23 mouse cellular contexts compared by ENCODE assay signal in genomic region chr12:75387156-75387555, GRCm38 (mm10). TPM values are rescaled to one million over a fixed set of nuclear protein-coding genes. Genes with fewer than 3 reads are reported as not detected.
DNase-seq lines count a peak whose midpoint lies in the region; ATAC-seq lines count a peak whose summit lies in the region.
"Had no signal": no experiment of that assay in that cellular context is flagged by ENCODE, and none has a peak within 500 bp of the region (broad histone marks: within the 10 kb centered on the region; RNA-seq: fewer than 3 reads in every experiment).

No protein-coding gene starts in this region.

- 54% methylated on average over 8 of the region's 8 CpGs for WGBS in limb, embryonic 15.5 days

- H3K9ac ChIP-seq in limb, embryonic 15.5 days = no peak overlapping the region
- H3K9ac ChIP-seq: forebrain, embryonic 13.5 days; heart, embryonic 15.5 days; hindbrain, embryonic 13.5 days had no signal

- no peak overlapping the region for H3K4me3 ChIP-seq in brown adipose tissue, adult 24 weeks (ENCODE audit: insufficient read depth, low read depth, low read length)
- H3K4me3 ChIP-seq in limb, embryonic 15.5 days = no peak overlapping the region
- H3K4me3 ChIP-seq: forebrain, embryonic 13.5 days; heart, embryonic 15.5 days; hindbrain, embryonic 13.5 days; megakaryocyte, embryonic 14.5 days had no signal

- H3K4me2 ChIP-seq in limb, embryonic 15.5 days = no peak overlapping the region
- H3K4me2 ChIP-seq: forebrain, embryonic 13.5 days; heart, embryonic 15.5 days; hindbrain, embryonic 13.5 days had no signal

- no peaks in the 10 kb centered on the region for H3K27me3 ChIP-seq in limb, embryonic 15.5 days
- H3K27me3 ChIP-seq: forebrain, embryonic 13.5 days; heart, embryonic 15.5 days; hindbrain, embryonic 13.5 days had no signal

- peak overlapping the region; percentile 31 for H3K27ac ChIP-seq in brown adipose tissue, adult 24 weeks (replicated peaks; ENCODE audit: low read depth, low read length)
- no peak overlapping the region for H3K27ac ChIP-seq in limb, embryonic 15.5 days
- H3K27ac ChIP-seq: forebrain, embryonic 13.5 days; heart, embryonic 15.5 days; hindbrain, embryonic 13.5 days had no signal

- H3K9me3 ChIP-seq in limb, embryonic 15.5 days = no peaks in the 10 kb centered on the region
- H3K9me3 ChIP-seq: forebrain, embryonic 13.5 days; heart, embryonic 15.5 days; hindbrain, embryonic 13.5 days; megakaryocyte, embryonic 14.5 days had no signal

- H3K36me3 ChIP-seq in limb, embryonic 15.5 days = no peaks in the 10 kb centered on the region
- H3K36me3 ChIP-seq: heart, embryonic 15.5 days; hindbrain, embryonic 13.5 days had no signal

- 0 out of 2 replicates have a peak, but pooled peaks have one; percentile 48 for ATAC-seq in limb, embryonic 15.5 days (ENCODE audit: insufficient number of reproducible peaks, low FRiP score, low TSS enrichment, low read depth)
- ATAC-seq: forebrain, embryonic 13.5 days had no signal

- intact Hi-C loops in heart, postnatal 25 days (cut with DNase I) = loop anchor here (5.0 kb wide), 2 partner anchors 75 to 1055 kb away; no protein-coding TSS in a partner anchor

- no peaks in the 10 kb centered on the region for H3K4me1 ChIP-seq in brown adipose tissue, adult 24 weeks (ENCODE audit: control insufficient read depth, insufficient read depth, insufficient read length, low read length)
- peaks cover 9% of the 10 kb centered on the region for H3K4me1 ChIP-seq in limb, embryonic 15.5 days
- H3K4me1 ChIP-seq: forebrain, embryonic 13.5 days; hindbrain, embryonic 13.5 days; megakaryocyte, embryonic 14.5 days had no signal

- DNase-seq in heart, adult 18-20 months = peak; percentile 55 to 65
- no peak for DNase-seq in heart, postnatal 25 days (ENCODE audit: low spot score)
- peak; percentile 45 for DNase-seq in gastrocnemius, postnatal 25 days
- no peak for DNase-seq in thymus, postnatal 10 days (ENCODE audit: low spot score in 2 of 2)
- DNase-seq in cerebellum, adult 9-10 months = no peak
- DNase-seq: adrenal gland, postnatal 14 days; B cell, adult 2 months; cerebellum, adult 9-11 months; kidney, adult 9 months; lung, postnatal 10 days had no signal

RNA-seq across cellular contexts. Expression of gene Gphb5, which starts 29.4 kb away (rescaled TPM):
- total RNA-seq in heart, adult 18-20 months (2021) = not detected
- not detected for total RNA-seq in heart, postnatal 25 days (2021)
- polyA plus RNA-seq in brown adipose tissue, adult 24 weeks (2012; ENCODE audit: insufficient read depth, insufficient read length, missing spikeins) = not detected in 2 replicates
- total RNA-seq in gastrocnemius, postnatal 25 days (2021) = not detected
- not detected in 2 replicates for polyA plus RNA-seq in limb, embryonic 15.5 days (2015; fragmentation: Nextera tagmentation; extraction: Ambion mirVana)
- total RNA-seq: adrenal gland, postnatal 14 days; layer of hippocampus, adult 18-20 months; left cerebral cortex, postnatal 36 days; midbrain, postnatal 0 days had no signal
- polyA plus RNA-seq: forebrain, embryonic 13.5 days; heart, embryonic 15.5 days; hindbrain, embryonic 13.5 days; intestine, embryonic 14.5 days; liver, embryonic 16.5 days; midbrain, postnatal 0 days; neural tube, embryonic 11.5 days; testis, adult 2 months had no signal

Comparison
In these comparisons a context has a peak if more than half of its experiments do, and no peak if none do; other contexts are left out.
1. DNase-seq: peak in heart, adult 18-20 months (2 of 2) and gastrocnemius, postnatal 25 days (single experiment); none in heart, postnatal 25 days (single experiment), thymus, postnatal 10 days (0 of 2) and cerebellum, adult 9-10 months (single experiment).